Mouse (Mus musculus): ENCODE results near the gene Tmem136.

DNA sequence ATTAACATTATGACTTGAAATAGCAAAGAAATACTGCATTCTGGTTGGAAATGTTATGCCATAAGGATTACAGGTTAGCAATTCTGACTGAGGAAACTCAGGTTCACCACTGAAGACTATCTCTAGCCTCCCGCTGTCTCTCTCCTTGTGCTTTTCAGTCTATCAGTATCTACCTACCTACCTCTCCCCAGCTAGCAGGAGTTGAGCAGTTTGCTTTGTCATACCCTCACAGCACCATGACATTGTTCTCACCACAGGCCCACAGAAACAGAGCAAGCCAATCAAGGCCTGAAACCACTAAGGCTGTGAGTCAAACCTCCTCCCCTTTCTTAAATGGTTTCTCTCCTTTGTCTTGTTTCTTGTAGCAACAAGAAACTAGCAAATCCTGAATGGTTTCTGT, 41.8 kb downstream of the Tmem136 start:
- TF ChIP-seq CTCF (IDR thresholded peaks at IDR 0.05; ENCODE audit: low read depth, low read length) = no peak
- TF ChIP-seq POLR2A (IDR thresholded peaks at IDR 0.05; ENCODE audit: extremely low read depth, insufficient read depth, low read length) = no peak

Data from liver, adult 2 months (tissue).